Mouse (Mus musculus) CH12.LX (cell line): Measurements from ENCODE around the gene Vsig2. TPM values are rescaled to one million over a fixed set of nuclear protein-coding genes. Genes with fewer than 3 reads are reported as not detected.

Source experiments
- DNase-seq: peaks from one replicate; pipeline ENCODE4 v3.0.0-alpha.2; 2013; ENCODE audit errors: extremely low read depth
- H3K27ac ChIP-seq: 2 replicates; pipeline ENCODE4 v1.5.1; 2012; ENCODE audit warnings: low read depth, mild to moderate bottlenecking, control low read depth, moderate library complexity; ENCODE audit not compliant: insufficient read depth
- H3K27me3 ChIP-seq: replicated peaks from 2 replicates; pipeline ENCODE3; 2012; ENCODE audit warnings: inconsistent platforms
- H3K36me3 ChIP-seq, 2 experiments: replicated peaks in 1 of 2; 2 replicates each; pipeline versions ENCODE3 to v1.6.1; 2012; ENCODE audit warnings: inconsistent platforms in 1 of 2, low read length in 1 of 2, mild to moderate bottlenecking in 1 of 2, mixed read lengths in 1 of 2, moderate library complexity in 1 of 2; ENCODE audit not compliant: control insufficient read depth in 1 of 2, insufficient read depth in 1 of 2
- H3K4me1 ChIP-seq, 2 experiments: 2 replicates each; pipeline ENCODE4 v1.6.1; 2012; ENCODE audit warnings: inconsistent platforms in 1 of 2, moderate library complexity in 1 of 2; ENCODE audit not compliant: insufficient read depth in 2 of 2, control insufficient read depth in 1 of 2
- H3K4me2 ChIP-seq: 2 replicates; pipeline ENCODE4 v1.6.1; 2012; ENCODE audit warnings: low read depth, mild to moderate bottlenecking, control low read depth; ENCODE audit not compliant: poor library complexity, insufficient read depth, severe bottlenecking
- H3K4me3 ChIP-seq, 3 experiments: fragments of 150-350 bp in 1 of 3; sonication (generic) in 1 of 3; replicated peaks in 1 of 3; 2 replicates each; pipeline versions ENCODE3 to v1.5.1; 2011 to 2012; ENCODE audit warnings: low read depth in 2 of 3, low read length in 2 of 3, mild to moderate bottlenecking in 2 of 3, moderate library complexity in 2 of 3, control low read depth in 1 of 3, improper control_type of control experiment in 1 of 3, inconsistent platforms in 1 of 3, mixed read lengths in 1 of 3; ENCODE audit not compliant: poor library complexity in 1 of 3
- H3K79me2 ChIP-seq: replicated peaks from 2 replicates; pipeline ENCODE4 v1.6.1; 2012; ENCODE audit warnings: mild to moderate bottlenecking, moderate library complexity; ENCODE audit not compliant: control insufficient read depth, poor library complexity, insufficient read depth, severe bottlenecking; ENCODE audit errors: extremely low read depth
- H3K9ac ChIP-seq: 2 replicates; pipeline ENCODE4 v1.6.1; 2012; ENCODE audit warnings: low read depth, mild to moderate bottlenecking, control low read depth, moderate library complexity; ENCODE audit not compliant: insufficient read depth
- H3K9me3 ChIP-seq: replicated peaks from 2 replicates; pipeline ENCODE3; 2012; ENCODE audit warnings: low read length, inconsistent platforms, mixed read lengths
- BHLHE40 ChIP-seq: IDR thresholded peaks from 2 replicates; pipeline ENCODE4 v1.6.1; 2011; ENCODE audit warnings: mild to moderate bottlenecking, low read depth, low read length, improper control_type of control experiment
- CHD1 ChIP-seq: IDR thresholded peaks from 2 replicates; pipeline ENCODE4 v1.6.1; 2012; ENCODE audit warnings: low read depth, low read length, improper control_type of control experiment, inconsistent platforms
- ETS1 ChIP-seq: conservative IDR thresholded peaks from 2 replicates; pipeline ENCODE4 v1.6.1; 2012; ENCODE audit warnings: low read depth, mild to moderate bottlenecking, inconsistent platforms, low read length, improper control_type of control experiment, moderate library complexity
- GABPA ChIP-seq: IDR thresholded peaks from 2 replicates; pipeline ENCODE4 v1.6.1; 2012; ENCODE audit warnings: low read depth, low read length, improper control_type of control experiment, inconsistent platforms; ENCODE audit not compliant: insufficient replicate concordance
- MAX ChIP-seq: IDR thresholded peaks from 2 replicates; pipeline ENCODE4 v1.6.1; 2011; ENCODE audit warnings: low read length, improper control_type of control experiment
- MAZ ChIP-seq: IDR thresholded peaks from 2 replicates; pipeline ENCODE4 v1.6.1; 2012; ENCODE audit warnings: low read depth, mild to moderate bottlenecking, inconsistent platforms, low read length, improper control_type of control experiment, moderate library complexity
- MYC ChIP-seq: IDR thresholded peaks from 2 replicates; pipeline ENCODE4 v1.6.1; 2011; ENCODE audit warnings: low read depth, mild to moderate bottlenecking, improper control_type of control experiment, low read length
- PAX5 ChIP-seq: IDR thresholded peaks from 2 replicates; pipeline ENCODE4 v1.6.1; 2012; ENCODE audit warnings: low read length, inconsistent platforms, mixed read lengths
- POLR2A ChIP-seq: IDR thresholded peaks from 2 replicates; pipeline ENCODE4 v1.6.1; 2011; ENCODE audit warnings: low read depth, mild to moderate bottlenecking, improper control_type of control experiment, low read length
- POLR2AphosphoS2 ChIP-seq: IDR thresholded peaks from 2 replicates; pipeline ENCODE4 v1.6.1; 2011; ENCODE audit warnings: low read depth, low read length, improper control_type of control experiment
- RAD21 ChIP-seq: IDR thresholded peaks from 2 replicates; pipeline ENCODE4 v1.6.1; 2011; ENCODE audit warnings: low read depth, mild to moderate bottlenecking, low read length, improper control_type of control experiment, moderate library complexity
- SIN3A ChIP-seq: IDR thresholded peaks from 2 replicates; pipeline ENCODE4 v1.6.1; 2012; ENCODE audit warnings: low read length, improper control_type of control experiment, inconsistent platforms
- SMC3 ChIP-seq: IDR thresholded peaks from 2 replicates; pipeline ENCODE4 v1.6.1; 2011; ENCODE audit warnings: low read depth, low read length, improper control_type of control experiment
- TCF12 ChIP-seq: IDR thresholded peaks from 2 replicates; pipeline ENCODE4 v1.6.1; 2014; ENCODE audit warnings: low read depth, mild to moderate bottlenecking, inconsistent platforms, low read length, improper control_type of control experiment
- USF1 ChIP-seq: IDR thresholded peaks from 2 replicates; pipeline ENCODE4 v1.6.1; 2014; ENCODE audit warnings: low read depth, mild to moderate bottlenecking, inconsistent platforms, low read length, improper control_type of control experiment
- USF2 ChIP-seq: conservative IDR thresholded peaks from 2 replicates; pipeline ENCODE4 v1.6.1; 2011; ENCODE audit warnings: low read depth, low read length, improper control_type of control experiment
- ZC3H11A ChIP-seq: IDR thresholded peaks from 2 replicates; pipeline ENCODE4 v1.6.1; 2012; ENCODE audit warnings: low read depth, mild to moderate bottlenecking, inconsistent platforms, low read length, improper control_type of control experiment
- ZMIZ1 ChIP-seq: IDR thresholded peaks from 2 replicates; pipeline ENCODE4 v1.6.1; 2012; ENCODE audit warnings: low read depth, mild to moderate bottlenecking, inconsistent platforms, low read length, improper control_type of control experiment
- dilution Hi-C: fragments of 300-500 bp; cut with MboI; formaldehyde crosslinking; loops from 2 replicates; pipeline ENCODE4 v1.14.3; 2020; ENCODE audit warnings: low sequenced_read_pairs; ENCODE audit not compliant: extremely low pct_unique_long_range_greater_than_20kb, extremely low pct_ligation_motif_present
- in situ Hi-C: fragments of 300-500 bp; cut with MboI; formaldehyde crosslinking; loops from 3 replicates; pipeline ENCODE4 v1.14.3; 2019; ENCODE audit warnings: low sequenced_read_pairs, low pct_ligation_motif_present, low pct_unique_long_range_greater_than_20kb, mixed read lengths
- polyA plus RNA-seq: library from polyadenylated mRNA; unstranded; fragments of >175 nt; gene quantifications from 2 replicates; pipeline ENCODE4 v1.2.1, GENCODE M21; 2012; ENCODE audit warnings: low read depth; ENCODE audit not compliant: insufficient read length
- total RNA-seq, 2 experiments: library from RNA; depleted of rRNA; stranded (reverse); fragments of 300-350 nt in 1 of 2; fragments of >200 nt in 1 of 2; gene quantifications; 2 replicates each; pipeline ENCODE4 v1.2.3; 2012 to 2014

Gene Vsig2
- total and polyA plus RNA-seq, 3 experiments, result not detected

GRCm38 (mm10) chr9:37552536-37553293 lies 13.7 kb downstream of the Vsig2 start, which contains the start of gene Nrgn:
Gene Nrgn, minus strand, starts transcription at chr9:37552904.
- peak within 1 kb of the TSS in 2 of 3 experiments; percentile 22 to 41 for H3K4me3 ChIP-seq
- peaks cover 31% of the 10 kb centered on the region for H3K27me3 ChIP-seq
- dilution Hi-C loops, result no loop called here
- in situ Hi-C loops, result no loop called here
- H3K36me3 ChIP-seq, result no peaks in the 10 kb centered on the region
- no peak within 1 kb of the TSS for H3K27ac ChIP-seq
- no peaks in the 10 kb centered on the region for H3K79me2 ChIP-seq
- peak within 1 kb of the TSS; percentile 18; the same call in 1 of the 2 replicates for H3K9ac ChIP-seq
- peak; percentile 68 for DNase-seq
- TF ChIP-seq SIN3A (0 out of 2 replicates have a peak, but pooled peaks have one; percentile 58), CHD1 (no peak)
- no peaks in the 10 kb centered on the region for H3K9me3 ChIP-seq
- H3K4me2 ChIP-seq, result peak within 1 kb of the TSS; percentile 77
- peaks cover 6 to 45% of the 10 kb centered on the region in 2 experiments for H3K4me1 ChIP-seq

DNA sequence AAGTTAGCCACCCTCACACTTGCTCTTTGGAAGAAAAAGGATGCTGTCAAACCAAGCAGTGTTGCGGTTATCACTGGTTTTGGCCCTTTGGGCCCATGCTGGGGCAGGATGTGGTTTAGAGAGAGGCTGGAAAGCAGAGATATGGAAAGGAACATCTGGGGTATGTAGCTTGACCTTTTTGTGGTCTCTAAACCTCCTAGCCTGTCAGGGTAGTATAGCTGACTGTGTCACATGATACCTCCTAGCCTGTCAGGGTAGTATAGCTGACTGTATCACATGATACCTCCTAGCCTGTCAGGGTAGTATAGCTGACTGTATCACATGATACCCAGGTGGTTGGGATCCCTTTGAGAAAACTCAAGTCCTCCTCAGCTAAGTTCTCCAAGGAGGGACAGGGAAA lies 15.2 kb downstream of the Vsig2 start:
- DNase-seq, result peak; percentile 34
- H3K9ac ChIP-seq, result no peak overlapping the region
- TF ChIP-seq GABPA (no peak), RAD21 (no peak), MYC (no peak), CHD1 (no peak), USF2 (peak; percentile 59), ZC3H11A (no peak), USF1 (peak; percentile 18; the same call in 1 of the 2 replicates), POLR2A (no peak), PAX5 (no peak)
- no peaks in the 10 kb centered on the region for H3K79me2 ChIP-seq
- H3K36me3 ChIP-seq, result no peaks in the 10 kb centered on the region
- dilution Hi-C loops, result no loop called here
- H3K27ac ChIP-seq, result no peak overlapping the region
- H3K9me3 ChIP-seq, result no peaks in the 10 kb centered on the region
- no peak overlapping the region for H3K4me2 ChIP-seq
- in situ Hi-C loops, result no loop called here
- H3K4me3 ChIP-seq, result no peak overlapping the region
- H3K27me3 ChIP-seq, result peaks cover 29% of the 10 kb centered on the region
- peaks cover 6 to 45% of the 10 kb centered on the region in 2 experiments for H3K4me1 ChIP-seq

DNA sequence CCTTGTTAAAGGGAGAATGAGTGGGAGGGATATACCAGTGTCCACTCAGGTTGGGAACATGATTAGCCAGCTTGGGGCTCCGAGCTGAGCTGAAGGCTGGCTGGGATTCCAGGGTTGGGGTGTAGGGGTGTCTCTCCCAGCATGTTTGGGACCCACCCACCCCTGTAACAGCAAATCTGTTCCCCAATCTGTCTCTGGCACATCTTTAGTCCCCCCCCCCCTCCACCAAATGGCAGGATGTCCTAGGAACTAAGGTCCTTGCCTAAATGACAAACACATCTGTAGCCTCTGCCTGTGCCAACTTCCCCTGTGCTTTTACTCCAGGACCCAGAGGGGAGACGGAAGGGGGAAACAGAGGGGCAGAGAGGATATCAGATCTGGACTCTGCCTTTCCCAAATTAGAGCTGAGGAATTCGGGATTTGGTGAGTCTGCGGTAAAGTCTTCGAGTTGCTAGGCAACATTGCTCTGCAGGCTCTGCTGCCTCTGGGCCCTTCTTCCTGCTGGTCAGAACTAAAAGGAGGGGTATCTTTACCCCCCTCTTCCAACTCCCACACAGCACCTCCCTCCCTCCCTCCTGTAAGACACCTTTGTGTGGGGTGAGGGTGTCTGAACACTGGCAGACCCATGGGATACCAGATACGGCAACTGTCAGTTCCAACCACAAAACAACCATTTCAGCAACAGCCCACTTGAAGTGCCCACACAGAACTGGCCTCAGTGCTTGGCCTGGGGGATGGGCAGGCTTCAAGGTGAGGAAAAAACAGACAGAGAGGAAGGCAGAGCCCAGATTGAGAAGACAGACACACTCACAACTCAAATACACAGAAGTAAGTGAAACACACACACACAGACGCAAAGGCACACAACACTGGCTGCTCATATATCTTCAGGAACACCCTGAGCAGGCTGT lies 16.0 kb downstream of the Vsig2 start, which contains the start of gene Siae:
Siae (plus strand) TSS at position 861 of the 911 bp plus-strand sequence.
- DNase-seq, result no peak
- Histone ChIP-seq H3K27me3 (peaks cover 28% of the 10 kb centered on the region), H3K27ac (no peak within 1 kb of the TSS), H3K4me3 (no peak within 1 kb of the TSS), H3K9me3 (no peaks in the 10 kb centered on the region), H3K79me2 (no peaks in the 10 kb centered on the region), H3K4me1 (peaks cover 6 to 45% of the 10 kb centered on the region in 2 experiments), H3K4me2 (no peak within 1 kb of the TSS), H3K9ac (no peak within 1 kb of the TSS), H3K36me3 (no peaks in the 10 kb centered on the region)
- dilution Hi-C loops, result no loop called here
- TF ChIP-seq MAX (no peak), MAZ (no peak), USF1 (no peak), RAD21 (no peak), POLR2AphosphoS2 (no peak), BHLHE40 (no peak), SMC3 (no peak), ETS1 (no peak), CHD1 (no peak), ZMIZ1 (no peak), TCF12 (no peak)
- in situ Hi-C loops, result no loop called here
